Mouse (Mus musculus): Measurements from ENCODE around the gene Olfr1511.

- TF ChIP-seq CTCF (IDR thresholded peaks at IDR 0.05; ENCODE audit: extremely low read depth, insufficient read depth, low read length) (no peak), POLR2A (IDR thresholded peaks at IDR 0.05; ENCODE audit: extremely low read depth, insufficient read depth, low read length) (no peak)
Observed at GRCm38 (mm10) chr14:52427686-52428085, 30.5 kb upstream of the Olfr1511 start.

Measured in cortical plate, adult 2 months (tissue).